Mouse (Mus musculus) MEL (cell line): ENCODE data around the gene Met.

ENCODE experiments used
- CTCF ChIP-seq, 3 experiments: IDR thresholded peaks in 2 of 3; conservative IDR thresholded peaks in 1 of 3; 2 replicates each; pipeline ENCODE4 v1.5.1; 2011 to 2012; ENCODE audit warnings: low read length in 3 of 3, low read depth in 2 of 3, mild to moderate bottlenecking in 2 of 3, improper control_type of control experiment in 1 of 3, inconsistent platforms in 1 of 3, mixed read lengths in 1 of 3, moderate library complexity in 1 of 3; ENCODE audit not compliant: control insufficient read depth in 1 of 3, insufficient read depth in 1 of 3, poor library complexity in 1 of 3, severe bottlenecking in 1 of 3
- E2F4 ChIP-seq: IDR thresholded peaks from 2 replicates; pipeline ENCODE4 v1.6.1; 2011; ENCODE audit warnings: low read depth, low read length, improper control_type of control experiment, borderline replicate concordance
- HCFC1 ChIP-seq: IDR thresholded peaks from 2 replicates; pipeline ENCODE4 v1.6.1; 2012; ENCODE audit warnings: low read depth, mild to moderate bottlenecking, inconsistent platforms, low read length, improper control_type of control experiment, moderate library complexity
- MAX ChIP-seq: IDR thresholded peaks from 2 replicates; pipeline ENCODE4 v1.6.1; 2011; ENCODE audit warnings: low read length, improper control_type of control experiment
- POLR2A ChIP-seq, 2 experiments: IDR thresholded peaks; 2 replicates each; pipeline ENCODE4 v1.6.1; 2011 to 2012; ENCODE audit warnings: low read length in 2 of 2, mild to moderate bottlenecking in 2 of 2, control low read depth in 1 of 2, improper control_type of control experiment in 1 of 2, low read depth in 1 of 2, moderate library complexity in 1 of 2; ENCODE audit not compliant: control insufficient read depth in 1 of 2, insufficient read depth in 1 of 2, poor library complexity in 1 of 2
- ZNF384 ChIP-seq: IDR thresholded peaks from 2 replicates; pipeline ENCODE4 v1.6.1; 2012; ENCODE audit warnings: low read depth, mild to moderate bottlenecking, inconsistent platforms, low read length, improper control_type of control experiment

- TF ChIP-seq ZNF384 (no peak), CTCF (IDR thresholded peaks at IDR 0.05 in 2 of 3, conservative IDR thresholded peaks at IDR 0.05 in 1 of 3; ENCODE audit: control insufficient read depth in 1 of 3, insufficient read depth in 1 of 3, low read depth in 2 of 3, low read length in 3 of 3, poor library complexity in 1 of 3, severe bottlenecking in 1 of 3) (no peak), E2F4 (no peak), POLR2A (IDR thresholded peaks at IDR 0.05; ENCODE audit: control insufficient read depth in 1 of 2, insufficient read depth in 1 of 2, low read depth in 1 of 2, low read length in 2 of 2, poor library complexity in 1 of 2) (no peak), HCFC1 (no peak), MAX (no peak)
Measured at GRCm38 (mm10) chr6:17554757-17555156, 91.2 kb downstream of the Met start.
